Mouse (Mus musculus) ES-E14 (cell line): Measurements from ENCODE around the gene Med25. TPM values are rescaled to one million over a fixed set of nuclear protein-coding genes. Genes with fewer than 3 reads are reported as not detected.

Experiments
- DNase-seq: peaks from one replicate; pipeline ENCODE4 v3.0.0-alpha.2; 2013; ENCODE audit warnings: low read depth, low spot score
- H3K27ac ChIP-seq: 2 replicates; pipeline ENCODE4 v1.5.1; 2012; ENCODE audit warnings: low read depth, mild to moderate bottlenecking, low read length, moderate library complexity, mixed read lengths; ENCODE audit not compliant: poor library complexity, insufficient read depth, severe bottlenecking
- H3K36me3 ChIP-seq: 2 replicates; pipeline ENCODE4 v1.6.1; 2012; ENCODE audit warnings: mild to moderate bottlenecking, low read length, moderate library complexity, mixed read lengths; ENCODE audit not compliant: control insufficient read depth, poor library complexity, insufficient read depth, severe bottlenecking
- H3K4me1 ChIP-seq, 2 experiments: fragments of 150-350 bp in 1 of 2; sonication (generic) in 1 of 2; 2 replicates each; pipeline ENCODE4 v1.6.1; 2012; ENCODE audit warnings: low read length in 2 of 2, mild to moderate bottlenecking in 1 of 2, mixed read lengths in 1 of 2; ENCODE audit not compliant: control insufficient read depth in 2 of 2, insufficient read depth in 2 of 2, poor library complexity in 1 of 2
- H3K4me3 ChIP-seq, 2 experiments: fragments of 150-350 bp in 1 of 2; sonication (generic) in 1 of 2; 2 replicates each; pipeline ENCODE4 v1.5.1; 2012; ENCODE audit warnings: low read length in 2 of 2, low read depth in 1 of 2, mild to moderate bottlenecking in 1 of 2, mixed read lengths in 1 of 2; ENCODE audit not compliant: insufficient read depth in 1 of 2, poor library complexity in 1 of 2, severe bottlenecking in 1 of 2
- H3K9ac ChIP-seq: 2 replicates; pipeline ENCODE4 v1.6.1; 2012; ENCODE audit warnings: low read depth, mild to moderate bottlenecking, low read length, mixed read lengths; ENCODE audit not compliant: poor library complexity, insufficient read depth, severe bottlenecking
- H3K9me3 ChIP-seq: fragments of 150-350 bp; sonication (generic); 2 replicates; pipeline ENCODE4 v1.6.1; 2012; ENCODE audit warnings: low read depth, mild to moderate bottlenecking, low read length; ENCODE audit not compliant: control insufficient read depth, insufficient read depth
- CHD2 ChIP-seq: IDR thresholded peaks from 2 replicates; pipeline ENCODE4 v1.6.1; 2014; ENCODE audit warnings: mild to moderate bottlenecking, low read depth, low read length, inconsistent platforms
- HCFC1 ChIP-seq: IDR thresholded peaks from 2 replicates; pipeline ENCODE4 v1.6.1; 2012; ENCODE audit warnings: low read length, inconsistent platforms, borderline replicate concordance; ENCODE audit not compliant: insufficient read depth
- MAFK ChIP-seq: IDR thresholded peaks from 2 replicates; pipeline ENCODE4 v1.6.1; 2014; ENCODE audit warnings: mild to moderate bottlenecking, low read depth, low read length, inconsistent platforms; ENCODE audit not compliant: insufficient read depth
- ZC3H11A ChIP-seq: IDR thresholded peaks from 2 replicates; pipeline ENCODE4 v1.6.1; 2012; ENCODE audit warnings: low read depth, mild to moderate bottlenecking, inconsistent platforms, low read length, borderline replicate concordance
- ZNF384 ChIP-seq: IDR thresholded peaks from 2 replicates; pipeline ENCODE4 v1.6.1; 2012; ENCODE audit warnings: low read depth, low read length, inconsistent platforms
- in situ Hi-C, 2 experiments: fragments of 600-800 bp; cut with MboI; formaldehyde crosslinking; loops; one replicate each; pipeline ENCODE4 v1.15.1; 2025; ENCODE audit warnings: low sequenced_read_pairs in 2 of 2, inconsistent platforms in 1 of 2; ENCODE audit not compliant: unreplicated experiment in 2 of 2
- total RNA-seq: library from RNA; depleted of rRNA; stranded (reverse); fragments of 300-350 nt; gene quantifications from 2 replicates; pipeline ENCODE4 v1.2.3, GENCODE M21; 2012

Gene Med25
- total RNA-seq, 1 experiment: 88.2 TPM

GRCm38 (mm10) chr7:44846804-44847203, 45.7 kb downstream of the Med25 start:
- DNase-seq: no peak
- H3K4me3 ChIP-seq: no peak overlapping the region
- no peak overlapping the region for H3K27ac ChIP-seq
- in situ Hi-C loops: no loop called here
- TF ChIP-seq HCFC1: no peak
- TF ChIP-seq ZC3H11A: no peak
- no peak for TF ChIP-seq ZNF384
- TF ChIP-seq MAFK: no peak
- no peak for TF ChIP-seq CHD2
- H3K36me3 ChIP-seq: peaks cover 36% of the 10 kb centered on the region
- H3K4me1 ChIP-seq: peaks cover 0 to 10% of the 10 kb centered on the region in 2 experiments; a peak in 1 of 4 replicates
- no peaks in the 10 kb centered on the region for H3K9me3 ChIP-seq
- no peak overlapping the region for H3K9ac ChIP-seq

- no peak for DNase-seq
- Histone ChIP-seq H3K4me3 (no peak overlapping the region), H3K9me3 (no peaks in the 10 kb centered on the region), H3K36me3 (peaks cover 44% of the 10 kb centered on the region), H3K27ac (no peak overlapping the region), H3K9ac (no peak overlapping the region), H3K4me1 (peaks cover 0 to 8% of the 10 kb centered on the region in 2 experiments; a peak in 1 of 4 replicates)
- in situ Hi-C loops: no loop called here
- TF ChIP-seq CHD2: no peak
- no peak for TF ChIP-seq HCFC1
- TF ChIP-seq ZC3H11A: no peak
- TF ChIP-seq MAFK: no peak
- TF ChIP-seq ZNF384: no peak
Measured at GRCm38 (mm10) chr7:44845006-44845405, 47.5 kb downstream of the Med25 start.

GRCm38 (mm10) chr7:44841825-44842463, 50.6 kb downstream of the Med25 start:
- Histone ChIP-seq H3K4me1 (peaks cover 0 to 5% of the 10 kb centered on the region in 2 experiments; a peak in 1 of 4 replicates), H3K9ac (no peak overlapping the region), H3K27ac (no peak overlapping the region), H3K36me3 (peaks cover 44% of the 10 kb centered on the region), H3K9me3 (no peaks in the 10 kb centered on the region), H3K4me3 (no peak overlapping the region)
- TF ChIP-seq HCFC1 (no peak), MAFK (no peak), ZNF384 (no peak), CHD2 (no peak), ZC3H11A (no peak)
- in situ Hi-C loops: no loop called here
- DNase-seq: no peak

- DNase-seq: no peak
- no peaks in the 10 kb centered on the region for H3K9me3 ChIP-seq
- no peak overlapping the region for H3K27ac ChIP-seq
- in situ Hi-C loops: no loop called here
- H3K4me3 ChIP-seq: no peak overlapping the region
- no peak overlapping the region for H3K9ac ChIP-seq
- peaks cover 34% of the 10 kb centered on the region for H3K36me3 ChIP-seq
- peaks cover 0 to 8% of the 10 kb centered on the region in 2 experiments; a peak in 1 of 4 replicates for H3K4me1 ChIP-seq
- TF ChIP-seq CHD2 (no peak), ZC3H11A (no peak), HCFC1 (no peak), ZNF384 (no peak), MAFK (no peak)
Measured at GRCm38 (mm10) chr7:44840426-44840825, 52.1 kb downstream of the Med25 start.
